Mouse (Mus musculus): ENCODE measurements around the gene Dgkb.

The Dgkb gene

DNA sequence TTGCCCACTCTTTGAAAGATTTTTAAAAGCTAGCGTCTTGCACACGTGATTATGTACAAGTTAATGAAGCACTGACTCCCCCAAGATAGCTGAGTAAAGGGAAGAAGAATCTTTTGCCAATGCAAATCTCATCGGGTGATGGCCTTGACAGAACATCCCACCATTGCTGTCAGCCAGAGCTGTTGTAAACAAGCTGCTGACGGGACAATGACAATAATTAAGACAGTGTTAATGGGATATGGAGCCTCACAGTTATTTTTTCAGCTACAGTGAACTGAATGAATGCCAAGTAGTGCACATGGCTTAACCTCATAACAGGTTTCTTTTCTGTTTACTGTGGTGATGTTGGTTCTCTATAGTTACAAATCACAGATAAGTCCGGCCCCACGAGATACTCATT, 568.4 kb downstream of the Dgkb start:
- DNase-seq, result peak; percentile 71

DNA sequence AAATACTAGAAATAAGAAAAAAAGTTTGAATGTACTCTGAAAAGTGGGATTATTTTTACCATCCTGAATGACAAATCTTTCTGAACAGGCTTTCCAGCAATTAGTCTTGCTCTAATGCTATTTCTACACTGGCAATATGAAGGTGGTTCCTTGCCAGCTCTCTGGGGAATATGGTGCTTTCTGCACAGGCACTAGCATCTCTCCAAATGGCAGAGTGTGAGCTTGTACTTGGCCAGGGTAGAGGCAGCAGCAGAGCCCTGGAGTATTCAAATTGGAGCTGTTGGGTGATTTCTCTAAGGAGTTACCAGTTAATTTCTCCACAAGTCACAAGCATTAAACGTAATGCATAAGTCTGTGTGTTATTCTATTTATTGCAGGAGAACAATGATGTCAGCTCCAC, 569.5 kb downstream of the Dgkb start:
- DNase-seq, result no peak

DNA sequence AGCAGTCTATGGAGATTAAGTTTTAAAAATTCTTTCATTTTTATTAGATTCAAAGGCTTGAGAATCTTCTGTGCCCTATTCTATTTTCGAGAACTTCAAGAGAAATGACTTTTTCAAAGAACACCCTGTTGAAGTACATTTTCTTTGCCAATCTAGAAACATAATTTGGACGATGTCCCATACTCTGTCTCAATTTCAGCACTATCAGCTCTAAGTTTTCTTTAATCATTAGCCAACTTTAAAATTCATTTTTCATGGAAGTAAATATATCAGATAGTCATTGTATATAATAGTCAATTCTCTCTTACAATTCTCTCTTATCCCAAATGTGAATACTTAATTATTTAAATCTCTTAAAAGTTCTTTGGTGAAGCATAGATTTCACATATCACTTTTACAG, 570.1 kb downstream of the Dgkb start:
- no peak for DNase-seq

DNA sequence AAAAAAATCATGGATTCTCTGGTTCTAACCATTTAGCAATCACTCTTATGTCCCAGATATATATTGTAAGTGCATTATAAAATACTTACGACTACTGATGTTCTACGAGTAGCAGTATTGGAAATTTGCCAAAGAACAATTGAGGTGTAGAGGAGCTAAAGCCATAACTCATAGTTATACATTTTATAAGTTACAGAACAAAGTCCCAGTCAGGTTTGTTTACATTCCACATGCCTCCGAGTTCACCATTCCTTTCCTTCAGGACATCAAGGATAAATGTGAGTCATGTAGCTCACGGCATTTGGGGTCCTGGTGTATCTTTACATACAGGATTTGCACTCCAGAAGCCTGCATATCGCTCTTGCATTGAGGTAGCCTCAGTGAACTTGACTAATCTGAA, 570.7 kb downstream of the Dgkb start:
- no peak for DNase-seq

DNA sequence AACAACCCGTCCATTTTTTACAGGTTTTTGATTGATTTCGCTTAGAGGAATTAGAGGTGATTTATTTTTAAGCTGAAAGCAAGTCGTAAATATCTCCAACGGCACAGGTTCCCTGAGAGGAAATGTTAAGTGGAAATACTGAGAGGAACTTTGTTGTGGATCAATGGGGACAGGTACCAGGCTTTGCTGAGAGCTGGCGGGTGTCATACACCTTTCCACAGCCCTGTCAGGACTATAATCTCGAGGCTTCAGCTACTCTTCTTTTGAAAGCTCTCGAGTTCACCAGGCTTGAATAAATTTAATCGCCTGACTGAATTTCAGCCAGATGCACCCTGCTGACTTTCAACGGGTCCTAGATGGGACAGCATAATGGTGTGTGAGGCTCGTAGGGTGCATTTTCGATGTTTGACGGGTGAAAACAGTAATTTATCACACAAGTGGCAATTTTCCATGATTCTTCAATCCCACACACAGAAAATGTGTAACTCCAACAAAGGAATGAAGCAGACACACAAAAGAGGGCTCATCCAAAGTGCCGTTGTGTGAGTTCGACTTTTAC, 580.3 kb downstream of the Dgkb start:
- DNase-seq, result peak; percentile 22

DNA sequence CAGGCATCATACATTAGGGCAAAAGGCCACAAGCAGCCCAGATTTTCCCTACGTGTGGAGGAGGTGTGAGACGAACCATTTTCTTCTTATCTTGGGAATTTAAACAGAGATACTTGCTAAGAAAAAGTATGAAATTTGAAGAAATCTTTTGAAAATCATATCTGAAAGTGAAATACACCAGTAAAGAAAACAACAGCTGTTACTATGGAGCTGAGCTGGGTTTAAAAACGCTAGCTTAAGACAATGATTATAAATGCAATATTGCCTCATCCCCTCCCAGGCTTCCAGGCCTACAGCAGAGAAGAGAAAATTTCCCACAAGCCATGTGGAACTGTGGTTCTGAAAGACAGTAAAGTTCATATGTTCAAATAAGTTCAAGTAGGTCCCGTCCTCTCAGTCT, 582.6 kb downstream of the Dgkb start:
- DNase-seq, result no peak

DNA sequence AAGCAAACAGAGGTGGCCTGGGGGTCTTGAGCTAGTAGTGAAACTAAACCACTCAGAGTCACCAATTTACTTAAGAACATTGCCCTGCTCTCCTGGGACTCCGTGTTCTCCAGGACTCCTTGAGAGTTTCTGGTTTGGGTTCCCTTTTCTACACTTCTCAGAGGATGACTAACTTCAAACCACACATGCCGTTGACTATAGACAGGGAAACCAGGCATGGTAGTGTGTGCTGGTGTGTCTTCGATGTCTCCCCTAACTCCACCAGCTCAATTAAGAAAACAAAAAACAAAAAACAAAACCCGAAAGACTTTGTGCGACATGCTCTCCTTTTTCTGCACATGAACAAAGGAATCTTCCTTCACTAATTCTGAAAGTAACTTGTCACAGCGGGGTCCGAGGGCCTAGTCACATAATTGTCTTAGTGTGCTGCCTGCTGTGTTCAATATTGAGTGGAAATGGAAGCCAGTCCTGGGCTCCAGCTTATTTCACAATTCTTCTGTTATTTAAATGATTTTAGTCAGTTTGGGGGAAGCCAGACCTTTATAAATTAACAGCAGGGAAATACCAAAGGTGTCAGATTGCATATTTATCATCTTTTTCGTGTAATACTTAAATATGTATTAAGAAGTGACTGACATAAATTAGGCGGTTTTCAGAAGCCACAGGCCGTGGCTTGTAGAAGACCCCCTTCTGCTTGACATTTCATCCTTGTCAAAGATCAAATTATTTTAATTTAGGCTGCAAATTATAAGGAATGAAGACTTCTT, 618.0 kb downstream of the Dgkb start:
- peak; percentile 53 for DNase-seq

DNA sequence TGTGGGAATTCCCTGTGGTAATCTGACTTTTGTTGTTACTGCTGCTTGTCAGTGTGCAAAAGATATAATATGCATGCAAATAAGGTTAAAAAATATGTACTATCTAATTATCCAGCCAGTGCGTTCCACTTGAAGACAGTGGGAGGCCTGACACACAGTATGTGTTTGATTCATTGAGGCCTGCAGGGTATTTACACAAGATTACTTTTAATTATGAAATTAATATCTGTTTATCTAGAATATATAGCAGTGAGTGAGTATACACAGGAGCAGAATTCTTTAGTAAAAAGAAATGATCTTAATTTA, 618.6 kb downstream of the Dgkb start:
- DNase-seq, result no peak

DNA sequence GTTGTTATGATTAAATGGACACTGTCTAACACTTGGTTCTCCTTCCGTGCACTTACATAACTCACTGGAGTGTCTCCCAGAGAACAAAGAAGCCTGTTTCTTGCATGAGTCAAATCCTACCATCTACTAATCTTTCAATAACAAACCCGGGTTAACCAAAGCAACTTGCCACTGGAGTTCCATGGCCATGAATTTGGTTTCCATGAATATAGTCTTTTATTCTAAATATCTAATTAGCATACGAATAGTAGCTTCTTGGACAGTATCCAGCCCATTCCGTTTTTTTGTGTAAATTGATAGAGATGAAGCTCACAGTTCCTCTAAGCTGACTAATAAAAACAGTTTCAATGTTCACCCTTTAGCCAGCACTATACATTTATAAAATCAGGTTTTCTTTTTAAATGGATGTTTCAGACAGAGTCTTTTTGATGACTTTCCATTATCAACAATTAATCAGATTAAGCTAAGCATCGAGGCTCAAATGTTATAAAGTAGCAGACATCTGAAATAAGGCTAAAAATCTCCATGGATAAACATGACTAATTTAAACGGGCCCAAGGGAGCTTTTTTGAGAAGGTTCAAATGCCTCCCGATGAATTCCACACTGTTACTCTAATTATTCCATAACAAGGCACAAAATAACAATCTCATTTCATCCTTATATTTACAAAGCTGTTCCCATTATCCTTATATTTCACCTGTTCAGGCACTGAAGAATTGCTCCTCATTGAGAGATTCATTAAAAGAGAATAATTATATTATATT, 633.0 kb downstream of the Dgkb start:
- peak; percentile 1 for DNase-seq

DNA sequence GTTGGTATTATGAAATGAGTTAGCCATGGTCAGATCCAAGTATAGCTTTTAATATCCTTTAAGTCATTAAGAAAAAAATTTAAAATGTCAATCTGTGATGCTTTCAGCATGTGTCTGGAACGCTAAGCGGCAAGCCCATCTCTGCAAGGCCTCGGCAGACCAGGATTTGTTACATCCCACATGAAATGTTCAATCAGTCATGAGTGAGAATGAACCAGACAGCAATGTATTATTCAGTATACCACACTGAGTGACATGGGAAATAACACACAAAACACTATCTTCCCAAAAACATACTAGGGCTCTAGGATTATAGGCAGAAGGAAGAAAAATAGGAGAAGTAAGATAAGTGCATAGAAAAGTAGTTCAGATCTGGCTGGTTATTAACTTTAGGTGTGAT, 634.2 kb downstream of the Dgkb start:
- peak; percentile 15 for DNase-seq

DNA sequence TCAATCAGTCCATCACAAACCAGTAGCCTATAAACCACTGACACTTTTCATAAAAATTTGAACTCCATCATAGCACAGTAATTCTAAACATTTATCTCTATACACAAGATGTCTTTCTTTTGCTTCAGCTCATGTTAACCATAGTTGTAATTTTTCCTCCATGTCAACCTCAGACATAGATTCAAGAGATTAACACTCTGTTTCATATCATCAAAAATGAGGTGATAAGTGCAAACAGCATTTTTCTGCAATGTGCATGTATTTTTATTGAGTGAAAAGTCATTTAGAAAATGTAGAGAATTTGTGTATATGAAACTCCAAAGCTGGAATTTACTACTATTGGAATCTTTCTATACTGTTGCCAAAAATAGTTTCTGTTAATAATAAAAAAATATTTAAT, 650.7 kb downstream of the Dgkb start:
- DNase-seq, result no peak

DNA sequence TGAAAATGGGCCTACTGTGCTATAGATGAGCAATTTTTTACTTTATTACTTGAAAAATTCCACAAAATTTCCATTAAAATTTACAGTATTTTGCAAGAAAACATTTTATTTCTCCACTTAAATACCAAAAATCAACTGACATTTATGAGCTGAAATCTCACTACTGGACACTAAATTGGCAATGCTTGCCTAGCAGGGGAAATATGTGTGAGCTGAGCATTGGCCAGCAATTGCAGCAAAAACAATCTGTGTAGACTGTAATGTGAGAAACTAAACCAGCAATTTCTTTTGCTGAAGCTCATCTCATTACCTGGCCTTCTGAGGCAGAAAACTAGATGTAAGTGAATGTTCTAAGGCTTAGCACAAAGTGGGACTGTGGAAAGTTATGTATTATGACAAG, 651.1 kb downstream of the Dgkb start:
- DNase-seq, result no peak

DNA sequence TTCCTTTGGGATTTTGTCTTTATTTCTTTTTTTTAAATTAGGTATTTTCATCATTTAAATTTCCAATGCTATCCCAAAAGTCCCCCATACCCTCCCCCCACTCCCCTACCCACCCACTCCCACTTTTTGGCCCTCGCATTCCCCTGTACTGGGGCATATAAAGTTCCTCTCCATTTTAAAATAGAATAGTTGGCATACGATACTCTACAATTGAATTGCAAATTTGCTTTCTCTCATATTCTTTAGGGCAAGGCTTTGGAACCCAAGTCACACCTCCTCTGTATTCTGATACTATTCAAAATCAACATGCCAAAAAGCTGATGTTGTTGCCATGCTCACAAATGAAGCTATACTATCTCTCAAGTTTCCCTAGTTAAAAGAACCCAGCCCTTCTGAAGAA, 679.7 kb downstream of the Dgkb start:
- no peak for DNase-seq

DNA sequence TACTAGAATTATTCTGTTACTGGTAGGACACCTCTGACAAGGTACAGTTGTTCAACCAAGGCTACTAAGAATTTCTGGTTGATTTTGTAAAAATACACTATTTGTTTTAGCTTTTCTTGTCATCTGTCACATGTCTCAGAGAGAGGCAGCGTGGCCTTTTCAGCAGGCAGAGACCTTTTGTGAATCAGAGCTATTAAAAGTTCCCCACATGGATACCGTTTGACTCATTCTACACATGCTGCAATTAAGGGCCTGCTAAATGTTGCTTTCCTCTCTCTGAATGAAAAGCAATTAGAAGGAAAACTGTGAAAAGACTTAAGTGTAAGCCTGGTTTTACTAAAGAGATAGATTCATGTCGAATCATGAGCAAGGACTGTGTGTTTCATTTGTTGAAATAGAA, 683.4 kb downstream of the Dgkb start:
- no peak for DNase-seq

DNA sequence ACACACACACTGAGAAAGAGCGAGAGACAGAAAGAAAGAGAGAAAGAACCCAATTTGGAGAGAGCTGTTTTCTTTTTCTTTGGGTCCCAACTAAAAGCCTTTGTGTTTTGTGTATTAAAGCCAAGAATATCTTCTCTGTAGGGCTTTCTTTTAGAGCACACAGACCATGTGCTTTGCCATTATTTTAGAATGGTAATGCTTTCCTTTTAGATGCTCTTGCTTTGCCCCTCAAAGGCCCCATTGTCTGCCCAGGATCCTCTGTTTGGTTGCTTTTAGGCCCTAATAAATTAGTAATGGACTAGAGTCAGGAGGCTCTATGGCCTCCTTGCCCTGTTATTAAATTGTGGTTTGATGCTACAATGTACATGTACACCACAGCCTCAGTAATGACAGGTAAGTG, 690.7 kb downstream of the Dgkb start:
- no peak for DNase-seq

DNA sequence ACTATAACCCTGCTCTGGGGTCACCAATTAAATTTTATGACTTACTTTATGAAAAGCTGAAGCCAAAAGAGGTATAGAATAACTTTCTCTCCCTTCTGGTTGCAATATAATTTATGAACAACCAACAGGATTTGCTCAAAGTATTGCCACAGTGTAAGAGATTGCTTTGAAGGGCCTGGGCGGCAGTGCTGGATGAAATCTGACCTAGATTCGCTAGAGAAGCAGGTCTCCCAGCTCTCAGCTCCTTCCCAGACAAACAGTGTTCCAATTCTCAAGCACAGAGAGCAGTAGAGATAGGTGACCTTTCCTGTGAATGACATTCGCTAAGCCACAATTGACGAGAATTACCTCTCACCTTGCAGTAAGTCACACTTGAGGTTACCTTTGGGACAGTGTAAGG, 727.9 kb downstream of the Dgkb start:
- DNase-seq, result peak; percentile 51

DNA sequence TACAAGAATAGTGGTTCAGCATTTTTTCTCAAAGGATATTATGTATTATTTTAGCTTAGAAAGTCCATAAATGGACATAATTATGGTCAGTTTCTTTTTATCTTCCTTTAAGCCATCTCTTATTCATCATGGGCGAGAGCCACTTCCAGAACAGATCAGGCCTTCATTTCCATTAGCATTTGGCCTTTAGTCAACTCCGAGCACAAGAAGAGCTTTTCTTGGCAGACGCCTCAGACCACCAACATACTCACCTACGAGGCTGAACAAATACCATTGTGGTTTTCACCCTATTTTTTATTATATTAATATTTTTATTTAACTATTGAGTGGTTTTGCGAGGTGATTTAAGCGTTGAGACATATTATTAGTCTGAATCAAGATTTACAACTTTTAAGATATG, 759.6 kb downstream of the Dgkb start:
- DNase-seq, result no peak

DNA sequence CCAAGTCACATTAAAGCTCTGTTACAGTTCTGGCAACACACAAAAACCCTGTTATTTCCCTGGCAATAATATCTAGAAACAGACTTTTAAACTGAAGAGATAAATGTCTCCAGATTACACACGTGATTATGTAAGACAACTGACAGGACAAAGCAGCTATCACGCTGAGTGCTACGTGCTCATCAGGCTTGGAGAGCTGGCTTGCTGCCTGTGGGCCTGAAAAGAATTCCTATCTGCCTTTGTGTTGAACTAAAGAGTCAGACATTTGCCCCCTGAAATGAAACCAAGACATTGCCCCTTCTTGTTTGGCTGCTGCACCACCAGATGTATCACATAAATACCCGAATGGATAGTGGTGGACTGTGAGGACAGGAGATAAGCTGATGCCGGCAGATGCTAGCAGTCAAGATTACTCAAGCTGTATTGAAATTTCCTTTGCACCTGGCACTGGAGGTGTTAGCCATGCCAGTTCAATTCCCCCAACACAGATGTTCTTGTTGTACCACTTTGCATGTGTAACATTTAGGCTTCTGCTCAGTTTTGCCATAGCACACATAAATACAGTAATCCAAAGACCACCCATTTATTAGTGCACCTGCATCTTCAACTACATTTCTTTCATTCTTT, 761.8 kb downstream of the Dgkb start:
- peak; percentile 38 for DNase-seq

DNA sequence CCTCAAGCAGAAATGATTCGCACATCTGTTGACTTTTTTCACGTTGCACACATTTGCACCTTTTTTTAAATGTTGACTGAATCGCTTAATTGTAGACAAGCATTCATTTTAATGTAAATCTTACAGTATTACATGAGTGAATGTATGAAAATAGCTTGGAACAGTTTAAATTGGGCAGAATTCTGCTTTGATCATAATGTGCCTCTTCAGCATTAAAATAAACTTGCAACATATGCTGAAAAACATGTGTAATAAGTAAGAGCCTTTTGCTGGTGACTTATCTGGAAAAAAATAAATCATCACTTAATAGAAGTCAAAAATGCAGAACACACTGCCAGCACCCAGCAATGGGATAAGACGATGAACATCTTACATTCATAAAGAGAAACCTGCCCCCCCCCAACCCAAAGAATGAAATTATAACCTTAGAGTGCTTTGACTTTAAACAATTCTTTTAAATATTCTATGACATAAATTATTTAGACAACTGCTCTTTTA, 768.9 kb downstream of the Dgkb start:
- DNase-seq, result no peak

DNA sequence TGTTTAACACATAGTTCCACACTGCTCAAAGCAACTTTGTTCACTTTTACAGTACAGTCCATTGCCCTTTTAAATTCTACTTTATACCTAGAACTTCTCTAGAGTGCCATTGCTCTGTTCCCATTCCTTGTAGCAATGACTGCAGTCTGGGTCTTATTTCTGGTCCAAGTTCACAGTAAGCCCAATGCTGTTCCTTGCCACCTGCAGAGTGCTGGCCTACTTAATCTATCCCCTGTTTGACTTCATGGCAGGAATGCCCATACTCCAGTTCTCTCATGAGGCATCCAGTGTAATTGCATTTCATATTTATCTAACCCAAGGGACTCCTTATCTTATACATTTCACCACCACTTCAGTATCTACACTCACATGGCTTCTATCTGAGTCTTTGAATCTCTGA, 772.4 kb downstream of the Dgkb start:
- DNase-seq, result no peak

DNA sequence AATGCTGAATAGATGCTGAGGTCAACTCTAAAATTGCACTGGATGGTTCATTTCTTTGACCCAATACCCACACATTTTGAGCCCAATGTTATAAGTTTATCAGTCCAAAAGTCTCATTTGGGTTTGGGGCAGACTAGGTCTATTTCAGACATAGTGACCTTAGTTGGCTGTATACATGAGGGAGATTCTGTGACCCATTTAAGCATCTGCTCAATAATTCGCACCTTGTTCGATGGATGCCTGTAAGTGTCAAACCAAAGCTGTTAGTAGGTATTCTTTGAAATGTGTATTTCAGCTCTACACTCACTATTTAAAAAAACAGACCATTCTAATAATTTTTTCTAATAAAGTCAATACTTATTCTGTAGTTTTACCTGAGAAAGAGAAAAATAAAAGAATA, 776.1 kb downstream of the Dgkb start:
- DNase-seq, result no peak

DNA sequence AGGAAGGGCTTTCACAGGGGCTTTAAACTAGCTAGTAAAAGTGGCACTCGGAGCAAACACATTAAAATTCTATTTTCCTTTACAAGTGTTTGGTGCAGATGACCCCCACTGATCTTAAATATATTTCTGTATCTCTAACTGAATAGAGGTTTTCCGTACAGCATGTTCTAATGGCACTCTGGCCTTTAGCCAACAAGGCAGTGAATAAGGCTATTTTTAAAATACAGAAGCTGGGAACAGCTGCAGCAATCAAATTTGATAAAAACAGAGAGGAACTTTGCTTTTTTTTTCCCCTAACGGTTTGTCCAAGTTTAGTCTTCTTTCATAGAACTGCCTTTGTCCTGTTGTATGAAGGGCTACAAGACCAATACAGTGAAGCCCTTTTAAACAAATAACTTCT, 776.5 kb downstream of the Dgkb start:
- DNase-seq, result no peak

DNA sequence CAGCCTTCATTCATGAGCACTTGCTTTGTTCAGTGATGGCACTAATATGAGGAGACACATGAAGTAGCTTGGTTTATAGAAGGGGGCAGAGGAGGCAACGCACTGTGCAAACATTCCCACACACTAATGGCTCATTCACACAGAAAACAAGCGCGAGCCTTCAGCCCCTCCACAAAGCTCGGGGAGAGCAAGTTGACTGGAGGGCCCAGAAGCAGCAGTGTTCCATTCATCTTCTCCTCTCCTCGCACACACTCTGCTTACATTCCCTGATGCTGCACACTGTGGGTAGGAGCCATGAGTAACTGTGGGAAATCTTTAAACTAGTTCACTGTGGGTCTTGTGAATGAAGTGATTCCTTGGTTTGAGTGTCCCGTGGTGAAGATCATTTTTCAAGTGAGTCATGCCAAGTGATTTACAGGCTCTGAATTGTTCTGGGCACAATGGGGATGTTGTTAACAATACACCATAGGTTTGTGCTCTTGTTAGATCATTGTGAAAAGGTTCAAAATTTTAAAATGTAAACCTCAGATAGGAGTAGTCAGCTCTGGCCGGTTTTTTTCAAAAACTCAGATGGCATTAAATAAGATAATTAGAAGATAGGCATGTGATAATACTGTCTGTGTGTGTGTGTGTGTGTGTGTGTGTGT, 779.0 kb downstream of the Dgkb start:
- peak; percentile 93 for DNase-seq

Data from retina, postnatal 1 day (tissue).